Comparison of ENCODE assay signal across 12 mouse cellular contexts in the genomic region with DNA sequence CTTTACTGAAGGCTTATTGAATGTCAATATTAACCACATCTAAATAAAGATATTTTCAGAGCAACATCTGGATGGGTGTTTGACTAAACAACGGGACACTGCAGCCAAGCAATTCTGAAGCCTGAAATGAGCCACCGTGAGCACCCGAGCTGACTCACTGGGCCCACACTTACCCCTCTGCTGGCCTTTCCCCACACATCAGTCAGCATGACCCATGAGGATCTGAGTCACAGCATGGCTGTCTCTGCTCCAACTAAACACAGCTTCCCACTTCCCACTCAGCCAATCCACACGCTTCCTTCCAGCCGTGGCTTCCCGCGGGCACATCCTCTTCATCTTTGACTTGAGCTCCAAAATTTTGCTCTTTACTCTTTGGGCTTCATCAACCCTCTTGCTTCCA. TPM values are rescaled to one million over a fixed set of nuclear protein-coding genes. Genes with fewer than 3 reads are reported as not detected.
A peak's percentile ranks its signal among the peaks of the same experiment; 100 is the strongest.
DNase-seq lines count a peak whose midpoint lies in the region; ATAC-seq and TF ChIP-seq lines count a peak whose summit lies in the region.
"Had no signal": no experiment of that assay in that cellular context is flagged by ENCODE, and none has a peak within 500 bp of the region (broad histone marks: within the 10 kb centered on the region; RNA-seq: fewer than 3 reads in every experiment).

No protein-coding gene starts in this region.

- no peaks in the 10 kb centered on the region for H3K36me3 ChIP-seq in forebrain, postnatal 0 days (ENCODE audit: insufficient read depth)

- H3K27ac ChIP-seq in forebrain, postnatal 0 days (ENCODE audit: low read depth, low read length), result no peak overlapping the region
- H3K27ac ChIP-seq: liver, embryonic 14.5 days had no signal

- no peaks in the 10 kb centered on the region for H3K4me1 ChIP-seq in forebrain, postnatal 0 days (ENCODE audit: insufficient read depth)

- peak; percentile 20; the same call in 1 of the 2 replicates for ATAC-seq in granulocyte monocyte progenitor cell, adult 5-6 weeks (replicated peaks; ENCODE audit: poor library complexity, severe bottlenecking)
- no peak for ATAC-seq in forebrain, postnatal 0 days

- intact Hi-C loops in heart, postnatal 14 days (cut with DNase I), result no loop called here
- intact Hi-C loops in heart, postnatal 36 days (cut with DNase I), result no loop called here

- DNase-seq in heart, adult 11 months, result peak; percentile 92
- no peak for DNase-seq in heart, postnatal 14 days
- DNase-seq in Muller cell, postnatal 12 days (ENCODE audit: inconsistent ontology term), result peak; percentile 55
- peak; percentile 18 to 31 for DNase-seq in heart, postnatal 36 days
- DNase-seq in cerebellum, postnatal 14 days, result no peak
- no peak for DNase-seq in forebrain, postnatal 0 days
- DNase-seq in spleen, postnatal 36 days (ENCODE audit: low spot score in 2 of 2), result no peak
- DNase-seq: gastrocnemius, postnatal 10 days; kidney, postnatal 36 days had no signal

- H3K4me3 ChIP-seq in forebrain, postnatal 0 days (ENCODE audit: low read depth, low read length), result no peak overlapping the region
- H3K4me3 ChIP-seq: erythroblast, embryonic 14.5 days had no signal

- TF ChIP-seq CTCF in forebrain, postnatal 0 days (IDR thresholded peaks at IDR 0.05; ENCODE audit: low read depth), result no peak

- 91% methylated on average over 7 of the region's 7 CpGs for WGBS in forebrain, postnatal 0 days

- no peak overlapping the region for H3K4me2 ChIP-seq in forebrain, postnatal 0 days (ENCODE audit: low read depth)

- no peaks in the 10 kb centered on the region for H3K9me3 ChIP-seq in forebrain, postnatal 0 days (ENCODE audit: low read length)

- H3K9ac ChIP-seq in forebrain, postnatal 0 days, result no peak overlapping the region
- H3K9ac ChIP-seq: liver, embryonic 14.5 days had no signal

- no peaks in the 10 kb centered on the region for H3K27me3 ChIP-seq in forebrain, postnatal 0 days (ENCODE audit: insufficient read depth, low read length)

RNA-seq across cellular contexts. Expression of a gene that starts 4.2 kb away (rescaled TPM):
- not detected for total RNA-seq in heart, postnatal 14 days (2021)
- not detected in 2 replicates for total RNA-seq in granulocyte monocyte progenitor cell, adult 5-6 weeks (2014; fragmentation: Nextera tagmentation)
- total RNA-seq in granulocyte monocyte progenitor cell, adult 5-6 weeks (2017), result not detected in 2 replicates
- total RNA-seq in heart, postnatal 36 days (2021), result under 1 TPM in 1 of 2 experiments, not detected in 1; 0.89 TPM
- not detected in 2 replicates for total RNA-seq in forebrain, postnatal 0 days (2014; rRNA removed)
- not detected in 2 replicates for polyA plus RNA-seq in forebrain, postnatal 0 days (2015; fragmentation: Nextera tagmentation; extraction: Ambion mirVana)
- total RNA-seq: gastrocnemius, postnatal 10 days had no signal
- polyA plus RNA-seq: erythroblast, embryonic 14.5 days had no signal

RNA-seq across cellular contexts. Expression of a gene that starts 25.5 kb away (rescaled TPM):
- not detected for total RNA-seq in heart, postnatal 14 days (2021)
- not detected in 2 replicates for total RNA-seq in granulocyte monocyte progenitor cell, adult 5-6 weeks (2014; fragmentation: Nextera tagmentation)
- total RNA-seq in granulocyte monocyte progenitor cell, adult 5-6 weeks (2017), result not detected in 2 replicates
- total RNA-seq in heart, postnatal 36 days (2021), result not detected
- total RNA-seq in forebrain, postnatal 0 days (2014; rRNA removed), result not detected in 2 replicates
- polyA plus RNA-seq in forebrain, postnatal 0 days (2015; fragmentation: Nextera tagmentation; extraction: Ambion mirVana), result not detected in 2 replicates
- total RNA-seq: gastrocnemius, postnatal 10 days had no signal
- polyA plus RNA-seq: erythroblast, embryonic 14.5 days; liver, embryonic 14.5 days had no signal

Comparison
In these comparisons a context has a peak if more than half of its experiments do, and no peak if none do; other contexts are left out.
1. DNase-seq: peak in heart, adult 11 months (single experiment), Muller cell, postnatal 12 days (single experiment) and heart, postnatal 36 days (2 of 2); none in heart, postnatal 14 days (0 of 2), cerebellum, postnatal 14 days (0 of 2), forebrain, postnatal 0 days (single experiment) and spleen, postnatal 36 days (0 of 2).